In genomic region chr4:149889851-149890250, GRCm38 (mm10) we compare ENCODE assay signal across 9 mouse cellular contexts.
A peak's percentile ranks its signal among the peaks of the same experiment; 100 is the strongest.
DNase-seq lines count a peak whose midpoint lies in the region; ATAC-seq and TF ChIP-seq lines count a peak whose summit lies in the region.
"Had no signal": no experiment of that assay in that cellular context is flagged by ENCODE, and none has a peak within 500 bp of the region (broad histone marks: within the 10 kb centered on the region; RNA-seq: fewer than 3 reads in every experiment).

No protein-coding gene starts in this region.

- WGBS in spleen, adult 2 months: 18% methylated on average over 13 of the region's 13 CpGs
- 28% methylated on average over 13 of the region's 13 CpGs for WGBS in embryonic facial prominence, embryonic 15.5 days
- 14% methylated on average over 13 of the region's 13 CpGs for WGBS in heart, embryonic 16.5 days
- 2% methylated on average over 13 of the region's 13 CpGs for WGBS in kidney, embryonic 16.5 days
- 6% methylated on average over 13 of the region's 13 CpGs for WGBS in lung, adult 2 months
- WGBS in small intestine, adult 2 months: 23% methylated on average over 13 of the region's 13 CpGs
- WGBS in forebrain, embryonic 12.5 days: 51% methylated on average over 13 of the region's 13 CpGs

- peak in 1 of 2 experiments; percentile 22 for DNase-seq in spleen, adult 2 months (ENCODE audit: low read depth in 1 of 2, low spot score in 2 of 2)
- no peak for DNase-seq in spleen, postnatal 4 days (ENCODE audit: low spot score in 2 of 2)
- peak; percentile 69 for DNase-seq in lung, adult 2 months

- no peaks in the 10 kb centered on the region for H3K9me3 ChIP-seq in embryonic facial prominence, embryonic 15.5 days (replicated peaks)
- H3K9me3 ChIP-seq in heart, embryonic 16.5 days (replicated peaks; ENCODE audit: control insufficient read depth, low read length): no peaks in the 10 kb centered on the region
- no peaks in the 10 kb centered on the region for H3K9me3 ChIP-seq in kidney, embryonic 16.5 days (ENCODE audit: low read length)
- no peaks in the 10 kb centered on the region for H3K9me3 ChIP-seq in forebrain, embryonic 12.5 days

- peak overlapping the region; percentile 38; the same call in 1 of the 2 replicates for H3K27ac ChIP-seq in spleen, adult 2 months (ENCODE audit: insufficient read depth, low read length)
- peak overlapping the region; percentile 65 for H3K27ac ChIP-seq in embryonic facial prominence, embryonic 15.5 days (replicated peaks)
- H3K27ac ChIP-seq in heart, embryonic 16.5 days (ENCODE audit: low read length): peak overlapping the region; percentile 76
- H3K27ac ChIP-seq in kidney, embryonic 16.5 days (ENCODE audit: low read length): peak overlapping the region; percentile 97
- peak overlapping the region; percentile 76 for H3K27ac ChIP-seq in small intestine, adult 2 months (ENCODE audit: insufficient read depth, low read depth, low read length)
- no peak overlapping the region for H3K27ac ChIP-seq in forebrain, embryonic 12.5 days
- H3K27ac ChIP-seq: liver, embryonic 14.5 days had no signal

- ATAC-seq in embryonic facial prominence, embryonic 15.5 days (ENCODE audit: insufficient number of reproducible peaks, low FRiP score, low TSS enrichment, low read depth): no peak
- peak; percentile 63 for ATAC-seq in heart, embryonic 16.5 days (replicated peaks; ENCODE audit: extremely low read depth, insufficient read depth, low FRiP score)
- ATAC-seq in kidney, embryonic 16.5 days (ENCODE audit: low FRiP score, low TSS enrichment): peak; percentile 70
- no peak for ATAC-seq in forebrain, embryonic 12.5 days (ENCODE audit: low FRiP score)

- H3K4me2 ChIP-seq in embryonic facial prominence, embryonic 15.5 days (replicated peaks): no peak overlapping the region
- H3K4me2 ChIP-seq in heart, embryonic 16.5 days (ENCODE audit: low read depth, low read length): peak overlapping the region; percentile 27; the same call in 1 of the 2 replicates
- H3K4me2 ChIP-seq in kidney, embryonic 16.5 days (replicated peaks; ENCODE audit: low read depth, low read length): peak overlapping the region; percentile 36
- no peak overlapping the region for H3K4me2 ChIP-seq in forebrain, embryonic 12.5 days

- H3K4me1 ChIP-seq in spleen, adult 2 months (ENCODE audit: control insufficient read depth, insufficient read depth, insufficient read length): peaks cover 6% of the 10 kb centered on the region; the same call in 1 of the 2 replicates
- peaks cover 54% of the 10 kb centered on the region for H3K4me1 ChIP-seq in embryonic facial prominence, embryonic 15.5 days
- H3K4me1 ChIP-seq in heart, embryonic 16.5 days (ENCODE audit: control insufficient read depth, insufficient read depth, low read length): peaks cover 32% of the 10 kb centered on the region
- H3K4me1 ChIP-seq in kidney, embryonic 16.5 days (ENCODE audit: insufficient read depth, low read length): peaks cover 64% of the 10 kb centered on the region
- peaks cover 9% of the 10 kb centered on the region for H3K4me1 ChIP-seq in lung, adult 2 months (ENCODE audit: control insufficient read depth, insufficient read depth, low read length)
- peaks cover 34% of the 10 kb centered on the region for H3K4me1 ChIP-seq in small intestine, adult 2 months (ENCODE audit: control insufficient read depth, insufficient read depth, insufficient read length, low read length)
- peaks cover 27% of the 10 kb centered on the region for H3K4me1 ChIP-seq in forebrain, embryonic 12.5 days

- TF ChIP-seq POLR2A in spleen, adult 2 months (IDR thresholded peaks at IDR 0.05; ENCODE audit: low read depth, low read length): no peak
- no peak for TF ChIP-seq POLR2A in lung, adult 2 months (IDR thresholded peaks at IDR 0.05; ENCODE audit: borderline replicate concordance, extremely low read depth, low read depth, low read length)
- no peak for TF ChIP-seq POLR2A in small intestine, adult 2 months (IDR thresholded peaks at IDR 0.05; ENCODE audit: low read depth, low read length)

- no peaks in the 10 kb centered on the region for H3K36me3 ChIP-seq in spleen, adult 2 months (ENCODE audit: control insufficient read depth, insufficient read depth, low read length)
- H3K36me3 ChIP-seq in embryonic facial prominence, embryonic 15.5 days: no peaks in the 10 kb centered on the region
- no peaks in the 10 kb centered on the region for H3K36me3 ChIP-seq in heart, embryonic 16.5 days (ENCODE audit: control insufficient read depth, insufficient read depth)
- H3K36me3 ChIP-seq in kidney, embryonic 16.5 days (ENCODE audit: insufficient read depth, low read length): no peaks in the 10 kb centered on the region
- no peaks in the 10 kb centered on the region for H3K36me3 ChIP-seq in small intestine, adult 2 months (ENCODE audit: control insufficient read depth, insufficient read depth, low read length)
- no peaks in the 10 kb centered on the region for H3K36me3 ChIP-seq in forebrain, embryonic 12.5 days (replicated peaks)

- H3K27me3 ChIP-seq in spleen, adult 2 months (ENCODE audit: control insufficient read depth, insufficient read depth, low read length): no peaks in the 10 kb centered on the region
- H3K27me3 ChIP-seq in embryonic facial prominence, embryonic 15.5 days: no peaks in the 10 kb centered on the region
- no peaks in the 10 kb centered on the region for H3K27me3 ChIP-seq in heart, embryonic 16.5 days (ENCODE audit: control insufficient read depth, insufficient read depth, low read length)
- H3K27me3 ChIP-seq in kidney, embryonic 16.5 days (ENCODE audit: insufficient read depth, low read length): no peaks in the 10 kb centered on the region
- H3K27me3 ChIP-seq in small intestine, adult 2 months (ENCODE audit: control insufficient read depth, insufficient read depth, low read length): no peaks in the 10 kb centered on the region
- H3K27me3 ChIP-seq in forebrain, embryonic 12.5 days: no peaks in the 10 kb centered on the region

- H3K4me3 ChIP-seq in spleen, adult 2 months (ENCODE audit: extremely low read depth, insufficient read depth, insufficient read length): no peak overlapping the region
- H3K4me3 ChIP-seq in embryonic facial prominence, embryonic 15.5 days (replicated peaks): no peak overlapping the region
- H3K4me3 ChIP-seq in heart, embryonic 16.5 days (ENCODE audit: low read length): 0 out of 2 replicates have a peak overlapping the region, but pooled peaks have one; percentile 3
- H3K4me3 ChIP-seq in kidney, embryonic 16.5 days (ENCODE audit: low read length): no peak overlapping the region
- H3K4me3 ChIP-seq in lung, adult 2 months (replicated peaks; ENCODE audit: extremely low read depth, low read depth, low read length): no peak overlapping the region
- H3K4me3 ChIP-seq in small intestine, adult 2 months (ENCODE audit: low read depth, low read length): no peak overlapping the region
- H3K4me3 ChIP-seq in forebrain, embryonic 12.5 days (replicated peaks): no peak overlapping the region

- no peak for TF ChIP-seq CTCF in spleen, adult 2 months (IDR thresholded peaks at IDR 0.05; ENCODE audit: extremely low read depth, insufficient read depth, insufficient read length, insufficient replicate concordance)
- TF ChIP-seq CTCF in lung, adult 2 months (IDR thresholded peaks at IDR 0.05; ENCODE audit: insufficient read depth, low read length): no peak
- TF ChIP-seq CTCF in small intestine, adult 2 months (IDR thresholded peaks at IDR 0.05; ENCODE audit: extremely low read depth, insufficient read length, insufficient replicate concordance, low read depth, low read length): no peak

- no peak overlapping the region for H3K9ac ChIP-seq in embryonic facial prominence, embryonic 15.5 days
- H3K9ac ChIP-seq in heart, embryonic 16.5 days (ENCODE audit: low read length): peak overlapping the region; percentile 55
- peak overlapping the region; percentile 39 for H3K9ac ChIP-seq in kidney, embryonic 16.5 days (replicated peaks; ENCODE audit: low read length)
- no peak overlapping the region for H3K9ac ChIP-seq in forebrain, embryonic 12.5 days
- H3K9ac ChIP-seq: liver, embryonic 14.5 days had no signal

Comparison
In these comparisons a context has a peak if more than half of its experiments do, and no peak if none do; other contexts are left out.
1. ATAC-seq: peak in heart, embryonic 16.5 days (single experiment) and kidney, embryonic 16.5 days (single experiment); none in embryonic facial prominence, embryonic 15.5 days (single experiment) and forebrain, embryonic 12.5 days (single experiment).
2. H3K4me2 ChIP-seq: peak in heart, embryonic 16.5 days (single experiment) and kidney, embryonic 16.5 days (single experiment); none in embryonic facial prominence, embryonic 15.5 days (single experiment) and forebrain, embryonic 12.5 days (single experiment).
3. H3K9ac ChIP-seq: peak in heart, embryonic 16.5 days (single experiment) and kidney, embryonic 16.5 days (single experiment); none in embryonic facial prominence, embryonic 15.5 days (single experiment) and forebrain, embryonic 12.5 days (single experiment).